Mouse (Mus musculus) ovary, postnatal 36 days (tissue): Measurements from ENCODE around the gene Kcnq1.

Experiments used
- DNase-seq: peaks from one replicate; pipeline ENCODE4 v3.0.0; 2022; ENCODE audit warnings: low spot score, mixed read lengths

Gene Kcnq1

DNA sequence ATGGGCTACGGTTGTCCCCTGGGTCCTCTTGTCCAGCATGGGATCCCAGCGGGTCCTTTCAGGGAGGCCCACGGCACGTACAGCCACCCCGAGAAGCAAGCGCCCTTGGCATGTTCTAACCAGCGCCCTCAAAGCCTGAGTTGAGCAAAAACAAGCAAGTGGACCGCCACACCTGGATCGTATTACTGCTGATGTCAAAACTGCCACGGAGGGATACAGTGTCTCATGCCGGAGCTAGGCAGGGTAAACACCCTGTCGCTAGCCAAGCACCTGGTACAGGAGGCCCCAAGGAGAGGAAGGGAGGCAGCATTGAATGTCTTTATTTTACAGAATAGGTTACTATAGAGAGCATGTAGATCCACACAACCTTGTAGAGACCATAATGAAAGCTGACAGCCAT lies 310.2 kb downstream of the Kcnq1 start:
- no peak for DNase-seq

DNA sequence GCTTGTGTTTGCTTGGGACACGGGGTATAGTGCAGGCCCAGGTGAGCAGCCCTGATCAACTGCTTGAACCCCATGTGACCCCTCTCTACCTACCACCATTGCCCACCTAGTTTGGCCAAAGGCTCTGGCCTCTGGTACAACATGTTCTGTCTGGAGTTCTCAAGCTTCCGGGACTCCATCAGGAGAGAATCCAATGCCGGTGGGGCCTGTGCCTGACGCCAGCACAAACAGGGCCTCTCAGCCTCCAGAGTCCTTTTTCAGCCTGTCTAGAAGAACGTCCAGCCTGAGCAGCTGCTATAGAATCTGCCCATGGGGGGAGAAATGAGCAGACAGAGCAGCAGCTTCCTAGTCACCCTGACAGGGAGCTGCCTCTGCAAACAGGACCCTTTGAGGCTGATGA lies 311.7 kb downstream of the Kcnq1 start:
- no peak for DNase-seq

DNA sequence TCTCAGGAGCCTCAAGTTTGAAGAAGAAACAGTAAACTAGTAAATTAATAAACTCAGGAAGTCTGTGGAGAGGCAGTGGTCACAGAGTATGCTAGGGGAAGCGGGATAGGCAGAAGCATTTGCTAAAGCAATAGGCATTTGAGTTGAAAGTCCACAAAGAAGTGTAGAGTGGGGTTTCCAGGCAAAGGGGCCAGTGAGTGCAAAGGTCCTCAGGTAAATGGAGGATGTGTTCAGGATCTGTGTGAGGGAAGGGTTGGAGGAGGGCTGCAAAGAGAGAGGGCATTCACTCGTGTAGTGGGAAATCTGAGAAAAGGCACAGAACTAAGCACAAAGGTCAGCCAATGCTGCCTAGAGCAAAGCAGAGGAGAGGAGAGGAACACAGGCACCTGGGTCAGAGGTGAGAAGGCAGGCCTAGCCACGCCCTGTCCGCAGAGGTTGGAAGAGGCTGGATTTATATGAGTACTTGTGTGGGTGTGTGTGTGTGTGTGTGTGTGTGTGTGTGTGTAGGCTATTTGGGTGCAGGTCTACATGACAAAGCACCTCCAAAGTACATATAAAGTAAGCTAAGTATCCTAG lies 313.5 kb downstream of the Kcnq1 start:
- DNase-seq, result no peak

DNA sequence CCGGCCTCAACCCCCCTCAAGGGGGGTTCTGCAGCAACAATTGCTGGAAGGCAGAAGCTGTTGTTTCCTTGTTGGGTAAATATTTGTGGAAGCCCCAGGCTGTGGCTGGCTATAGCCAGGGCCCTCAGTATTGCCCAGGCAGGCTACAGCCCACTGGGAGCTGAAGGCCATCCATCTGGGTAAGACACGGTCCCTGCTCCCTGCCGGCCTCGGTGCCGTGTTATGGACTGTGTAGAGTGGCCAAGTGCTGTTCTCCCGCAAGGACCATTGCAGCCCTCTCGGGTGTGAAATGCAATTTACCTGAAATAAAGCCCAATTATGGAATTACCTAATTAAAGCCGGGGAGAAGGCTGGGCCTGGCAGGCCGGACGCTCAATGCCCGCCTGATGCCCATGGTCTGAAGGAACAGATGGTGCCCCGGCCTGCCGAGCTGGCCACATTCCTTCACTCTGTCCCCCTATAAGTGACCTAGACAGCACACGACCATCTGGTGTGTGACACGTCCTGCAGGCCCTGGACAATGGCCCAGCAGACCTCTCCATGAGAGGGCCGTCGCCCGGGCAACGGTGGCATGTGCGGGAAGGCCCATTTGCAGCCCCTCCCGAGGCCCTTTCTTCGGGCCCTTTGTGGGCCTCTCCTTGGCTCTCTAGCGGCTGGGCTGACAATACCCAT lies 322.1 kb downstream of the Kcnq1 start:
- no peak for DNase-seq

DNA sequence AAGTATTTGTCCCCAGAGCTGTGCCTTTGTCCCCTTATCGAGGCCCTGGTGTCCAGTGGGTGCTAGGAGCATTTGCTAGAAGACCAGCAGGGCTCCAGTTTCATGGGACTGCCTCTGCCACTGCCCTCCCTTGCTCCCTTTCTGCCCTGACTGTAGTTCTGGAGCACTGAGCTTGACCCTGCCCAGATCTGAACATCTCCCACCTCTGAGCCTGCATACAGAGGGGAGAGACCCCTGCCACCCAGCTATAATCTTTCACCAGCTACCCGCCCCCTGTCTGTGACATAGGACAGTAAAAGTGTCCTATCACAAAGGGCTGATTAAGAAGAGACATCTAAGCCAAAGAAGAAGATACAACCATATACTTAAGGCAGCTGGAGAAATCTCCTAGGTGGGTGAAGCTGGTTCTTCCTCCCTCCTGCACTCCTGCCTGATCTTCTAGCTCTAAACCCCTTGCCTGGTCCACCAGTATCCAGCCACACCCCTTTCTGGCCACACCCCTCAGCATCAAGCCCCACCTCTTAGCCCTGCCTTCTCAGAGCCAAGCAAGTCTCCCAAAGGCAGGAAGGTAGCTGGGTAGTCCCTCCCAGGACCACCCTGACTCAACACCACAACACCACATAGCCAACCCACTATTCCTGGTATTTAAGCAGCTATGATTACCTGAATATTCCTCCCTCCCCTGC lies 322.8 kb downstream of the Kcnq1 start:
- no peak for DNase-seq

DNA sequence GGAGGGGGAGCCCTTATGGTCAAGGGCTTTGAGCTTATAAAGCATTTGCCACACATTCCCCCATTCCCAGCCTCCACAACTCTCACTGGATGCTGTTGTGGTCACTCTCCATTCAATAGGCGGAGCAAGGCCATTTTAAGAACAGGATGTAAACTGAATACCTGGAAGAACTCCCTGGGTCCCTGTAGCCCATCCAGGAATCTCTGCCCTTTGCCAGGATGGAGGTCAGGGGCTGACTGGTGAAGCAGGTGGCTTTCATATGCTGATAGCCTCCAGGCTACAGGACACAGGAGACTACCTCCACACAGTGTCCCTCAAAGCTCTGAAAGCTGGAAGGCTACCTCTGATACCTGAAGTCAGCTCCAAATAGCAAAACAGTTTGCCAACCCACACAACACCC lies 326.5 kb downstream of the Kcnq1 start:
- no peak for DNase-seq

DNA sequence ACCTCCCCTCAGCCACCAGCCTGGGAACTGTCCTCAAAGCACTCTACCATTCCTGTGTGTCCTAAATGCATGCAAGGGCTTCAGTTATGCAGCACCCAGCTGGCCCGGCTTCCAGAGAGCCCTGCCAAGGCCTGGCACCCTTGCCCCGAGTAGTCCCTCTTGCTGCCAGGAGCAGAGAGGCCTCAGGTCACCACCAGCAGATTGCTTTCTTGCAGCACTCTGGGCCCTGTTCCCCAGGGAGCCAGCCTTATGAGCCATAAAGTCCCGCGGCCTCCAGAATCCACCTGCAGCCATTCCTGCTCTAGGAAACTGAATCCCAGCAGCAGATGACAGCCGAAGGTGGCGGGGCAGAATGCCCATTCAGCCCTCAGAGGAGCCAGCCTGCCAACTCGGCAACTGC lies 327.2 kb downstream of the Kcnq1 start:
- peak; percentile 30 for DNase-seq

DNA sequence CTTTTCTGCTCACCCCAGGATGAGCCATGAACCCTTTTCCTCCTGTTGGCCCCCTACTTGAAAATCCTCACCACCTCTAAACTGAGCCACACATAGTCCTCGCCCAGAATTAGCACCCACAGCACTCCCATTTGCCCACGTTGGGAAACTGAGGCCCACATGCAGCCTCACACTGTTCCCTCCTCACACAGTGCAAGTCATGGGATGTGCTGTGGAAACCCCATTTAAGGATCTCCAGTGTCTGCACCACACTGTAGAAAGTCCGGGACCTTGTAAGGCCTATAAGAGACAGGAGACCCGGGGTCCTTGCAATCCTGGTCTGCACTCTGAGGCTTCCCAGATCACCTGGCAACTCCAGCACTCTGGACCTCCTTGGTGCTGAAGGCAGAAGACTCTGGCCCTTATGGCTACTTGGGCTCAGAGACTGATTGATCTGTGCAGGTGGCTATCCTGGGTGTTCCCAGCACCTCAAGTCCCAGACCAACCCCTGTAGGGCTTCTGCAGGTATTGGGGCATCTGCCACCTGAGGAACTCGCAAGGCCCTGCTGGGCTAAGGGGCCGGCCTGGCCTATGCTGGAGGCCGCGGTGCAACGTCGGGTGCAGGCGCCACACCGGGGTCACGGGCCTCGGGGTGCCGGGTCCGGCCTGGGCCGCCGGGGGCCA lies 331.2 kb downstream of the Kcnq1 start:
- no peak for DNase-seq

DNA sequence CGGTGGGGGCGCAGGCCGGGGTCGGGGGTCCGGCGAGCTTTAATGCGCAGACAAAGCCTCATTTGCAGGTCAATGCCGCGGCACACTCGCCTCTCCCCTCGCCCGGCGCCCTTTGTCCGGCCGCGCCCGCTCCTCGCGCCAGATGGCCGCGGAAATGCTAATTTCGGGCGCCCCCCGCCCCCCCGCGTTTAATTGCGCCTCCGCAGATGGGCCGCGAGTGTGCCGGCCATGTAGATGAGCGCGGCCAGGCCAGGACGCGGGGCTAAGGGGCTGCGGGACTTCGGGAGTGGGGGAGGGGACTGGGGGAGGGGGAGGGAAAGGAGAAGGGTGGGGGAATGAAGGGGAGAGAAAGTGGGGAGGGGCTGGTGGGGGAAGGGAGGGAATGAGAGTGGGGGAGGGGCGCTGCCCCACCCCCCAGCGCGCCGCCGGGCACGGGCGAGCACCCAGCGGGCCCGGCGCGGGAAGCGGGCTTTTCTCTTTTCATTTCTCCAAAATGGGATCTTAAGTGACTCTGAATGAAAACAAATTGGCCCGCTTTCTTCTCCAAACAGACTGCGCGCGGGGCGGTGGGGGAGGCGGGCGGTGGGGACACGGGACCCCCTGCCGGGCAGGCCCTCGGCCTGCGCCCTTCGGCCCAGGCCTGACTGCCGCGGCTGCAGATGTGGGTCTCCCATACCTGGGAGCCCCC lies 331.9 kb downstream of the Kcnq1 start:
- peak; percentile 15 for DNase-seq

DNA sequence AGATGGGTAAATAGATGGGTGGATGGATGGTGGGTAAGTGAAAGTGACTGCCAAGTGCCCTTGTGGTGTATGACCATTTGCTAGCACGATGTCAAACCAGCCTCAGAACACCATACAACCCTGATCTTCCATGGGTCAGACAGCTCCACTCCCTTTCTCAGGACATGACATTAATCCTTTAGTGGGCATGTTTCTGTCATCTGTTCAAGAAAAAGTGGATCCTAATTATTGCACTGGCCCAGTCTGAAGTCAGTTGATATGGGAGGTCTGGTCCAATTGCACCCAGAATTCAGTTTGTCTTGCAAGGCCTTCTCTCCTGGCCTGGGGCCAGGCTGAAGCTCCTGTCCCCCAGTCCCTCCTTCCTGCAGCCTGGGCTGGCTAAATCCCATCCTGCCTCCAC lies 332.8 kb downstream of the Kcnq1 start:
- DNase-seq, result no peak

DNA sequence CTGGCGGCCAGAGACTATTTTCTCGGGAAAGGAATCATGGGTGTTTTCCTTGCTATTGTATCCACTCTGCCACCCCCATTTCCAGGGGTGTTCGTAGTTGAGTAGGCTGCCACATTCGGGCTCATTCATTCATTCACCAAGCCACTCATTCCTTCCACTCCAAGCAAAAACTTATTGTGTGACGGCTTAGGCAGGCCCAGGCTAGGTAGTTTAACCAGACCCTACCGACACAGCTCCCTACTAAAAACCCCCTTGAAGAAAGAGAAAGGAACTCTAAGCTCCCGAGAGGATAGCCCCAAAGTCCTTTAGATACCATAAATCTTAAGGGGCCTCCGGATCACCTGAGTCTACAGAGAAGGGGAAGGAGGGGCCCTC lies 338.4 kb downstream of the Kcnq1 start:
- no peak for DNase-seq

DNA sequence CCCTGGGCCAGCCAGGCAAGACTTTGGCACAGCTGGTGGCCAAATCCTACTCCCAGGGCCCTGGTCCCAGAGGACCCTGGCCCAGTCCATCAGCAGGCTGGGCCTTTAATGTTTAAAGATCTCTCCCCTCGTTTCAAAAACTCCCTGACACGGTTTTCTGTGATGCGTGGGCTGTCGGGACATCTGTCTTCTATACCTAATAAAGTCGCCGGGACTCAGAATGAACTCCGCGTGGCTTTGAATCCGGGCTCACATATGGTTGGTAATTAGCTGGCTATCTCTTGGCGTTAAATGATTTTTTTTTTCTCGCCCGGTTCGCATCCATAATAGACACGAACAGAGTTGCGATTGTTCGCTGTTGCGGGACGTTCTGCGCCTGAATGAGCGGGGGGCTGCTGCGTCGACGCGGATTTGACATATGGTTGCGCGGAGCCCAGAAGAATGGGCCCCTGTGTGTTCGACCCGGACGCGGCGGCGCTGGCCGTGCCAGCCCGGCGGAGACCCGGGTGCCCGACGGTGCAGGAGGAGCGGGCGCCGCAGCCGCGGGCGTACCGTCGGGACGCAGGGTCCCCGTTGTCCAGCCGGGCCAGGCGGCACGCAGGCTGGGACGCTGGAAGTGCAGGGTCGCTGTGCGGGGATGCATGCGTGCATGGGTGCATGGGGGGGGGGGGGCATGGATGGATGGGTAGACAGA lies 338.9 kb downstream of the Kcnq1 start:
- DNase-seq, result no peak

DNA sequence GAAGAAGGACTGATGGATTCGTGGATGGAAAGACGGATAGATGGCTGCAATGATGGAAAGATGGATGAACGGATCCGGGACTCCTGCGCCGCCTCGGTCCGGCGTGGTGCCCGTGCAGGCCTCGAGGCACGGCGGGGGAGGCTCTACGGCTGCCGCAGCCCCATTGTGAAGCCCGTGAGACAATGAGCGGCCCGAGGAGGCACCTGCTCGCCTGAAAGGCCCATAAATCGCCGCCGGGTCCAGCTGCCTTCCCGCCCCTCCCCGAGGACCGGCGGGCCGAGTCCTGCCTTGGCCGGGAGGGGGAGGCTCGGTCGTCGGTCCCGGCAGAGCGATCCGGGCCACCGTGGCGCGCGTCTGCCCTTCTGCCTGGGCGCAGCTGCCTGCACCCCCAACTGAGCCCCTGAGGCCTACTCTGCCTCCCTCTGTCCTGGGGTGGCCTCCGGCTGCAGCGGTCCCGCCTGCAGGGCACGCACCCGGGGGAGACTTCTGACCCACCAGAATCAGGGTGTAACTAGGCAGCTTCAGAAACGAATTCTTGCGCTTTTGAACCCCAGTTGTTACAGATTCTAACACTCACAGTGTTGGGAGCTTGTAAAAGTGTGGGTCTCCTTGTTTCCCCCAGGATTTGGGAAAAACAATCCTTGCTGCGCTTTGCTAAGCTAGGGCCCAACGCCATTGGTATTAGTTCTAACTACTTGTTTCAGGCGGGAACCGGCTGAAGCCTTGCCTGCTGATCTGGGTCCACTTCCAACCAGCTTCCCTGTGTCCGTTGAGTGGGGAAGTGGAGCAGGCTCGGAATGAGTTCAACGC lies 339.7 kb downstream of the Kcnq1 start:
- peak; percentile 27 for DNase-seq

DNA sequence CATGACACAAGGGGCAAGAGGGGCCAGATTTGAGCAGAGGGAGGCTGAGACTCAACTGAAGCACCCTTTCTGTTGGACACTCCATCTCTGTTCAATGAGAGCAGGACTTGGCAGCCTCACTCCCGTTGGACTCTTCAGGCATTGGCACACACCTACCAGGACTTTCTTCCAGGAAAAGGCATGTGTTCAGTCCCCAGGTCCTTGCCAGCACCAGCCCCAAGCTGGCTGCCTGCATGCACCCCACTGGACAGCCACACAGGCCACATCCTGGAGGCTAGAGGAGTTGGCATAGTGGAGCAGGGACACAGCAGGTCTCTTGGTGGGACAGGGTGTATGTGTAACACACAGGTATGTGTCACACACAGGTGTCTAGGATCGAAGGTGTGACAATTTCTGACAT lies 341.0 kb downstream of the Kcnq1 start:
- DNase-seq, result no peak

DNA sequence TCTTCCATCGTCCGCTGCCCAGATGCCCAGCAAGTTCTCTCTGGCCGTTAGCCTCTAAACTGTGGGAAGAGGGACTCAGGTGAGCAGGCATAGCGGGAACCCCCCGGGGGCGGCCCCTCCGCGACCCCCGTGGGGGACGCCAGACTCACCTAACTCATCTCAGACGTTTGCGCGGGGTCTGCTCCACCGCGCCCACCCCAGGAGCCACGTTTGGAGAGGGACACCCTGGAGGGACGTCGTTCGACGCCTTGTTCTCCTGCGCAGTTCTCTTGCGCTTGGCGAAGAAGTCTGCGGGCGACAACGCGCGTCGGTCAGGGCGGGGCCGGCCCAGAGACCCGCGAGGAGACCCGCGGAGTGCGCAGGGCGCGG lies 352.8 kb downstream of the Kcnq1 start:
- no peak for DNase-seq

DNA sequence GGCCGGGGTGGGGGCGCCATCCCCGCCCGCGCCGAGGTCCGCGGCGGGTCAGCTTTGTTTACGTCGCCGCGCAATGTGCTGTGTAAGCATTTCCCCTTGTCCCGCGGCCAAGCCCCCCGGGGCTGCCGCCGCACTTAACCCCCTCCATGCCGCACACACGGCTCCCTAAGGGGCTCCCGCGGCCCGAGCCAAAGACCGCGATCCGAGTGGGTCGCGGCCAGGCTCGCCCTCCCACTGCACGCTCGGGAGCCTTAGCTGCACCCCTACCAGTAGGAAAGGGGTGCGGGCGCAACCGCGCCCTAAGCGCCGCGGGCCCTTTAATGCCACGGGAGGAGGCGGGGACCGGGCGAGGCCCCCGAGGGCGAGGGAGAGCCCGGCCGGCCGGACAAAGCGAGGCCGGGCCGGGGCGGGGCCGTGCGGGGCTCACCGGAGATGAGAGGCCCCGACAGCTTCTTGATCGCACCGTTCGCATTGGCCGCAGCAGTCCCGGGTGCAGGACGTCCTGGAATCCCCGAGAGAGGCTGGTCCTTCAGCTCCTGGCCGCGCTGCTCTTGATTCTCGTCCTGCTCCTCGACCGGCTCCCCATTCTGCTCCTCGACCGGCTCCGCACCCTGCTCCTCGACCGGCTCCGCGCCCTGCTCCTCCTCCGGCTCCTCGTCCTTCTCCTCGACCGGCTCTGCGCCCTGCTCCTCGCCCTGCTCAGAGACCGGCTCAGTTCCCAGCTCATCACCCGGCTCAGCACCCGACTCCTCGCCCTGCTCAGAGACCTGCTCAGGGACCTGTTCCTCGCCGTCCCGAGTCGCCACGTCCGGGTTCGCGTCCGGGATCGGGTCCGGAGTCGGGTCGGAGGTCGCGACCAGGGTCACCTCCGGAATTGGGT lies 353.4 kb downstream of the Kcnq1 start:
- peak; percentile 46 for DNase-seq

DNA sequence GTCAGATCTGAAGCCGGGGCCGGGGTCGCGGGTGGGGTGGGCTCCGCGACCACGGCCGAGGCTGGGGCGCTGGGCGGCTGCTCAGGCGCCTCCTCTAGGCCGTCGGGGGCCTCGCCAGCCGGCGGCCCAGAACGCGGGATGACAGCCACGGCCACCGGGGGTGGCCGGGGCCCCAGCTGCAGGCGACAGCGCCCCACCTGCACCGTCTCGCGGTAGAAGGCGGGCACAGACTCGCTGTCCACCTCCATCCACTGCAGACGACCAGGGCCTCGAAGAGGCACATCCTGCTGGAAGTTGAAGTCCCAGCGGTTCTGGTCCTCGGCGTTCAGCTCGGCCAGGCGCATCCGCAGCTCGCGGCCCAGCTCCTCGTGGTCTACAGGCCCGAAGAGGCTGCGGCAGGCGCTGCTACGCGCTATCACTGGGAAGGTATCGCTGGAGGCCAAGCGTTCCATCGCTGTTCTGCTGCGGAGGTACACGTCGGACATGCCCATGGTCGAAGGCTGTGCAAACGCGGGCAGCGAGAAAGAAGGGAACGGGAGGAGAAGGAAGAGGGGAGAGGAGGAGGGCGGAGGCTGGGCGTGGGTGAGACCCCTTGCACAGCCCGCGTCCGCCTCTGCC lies 354.2 kb downstream of the Kcnq1 start:
- DNase-seq, result no peak

DNA sequence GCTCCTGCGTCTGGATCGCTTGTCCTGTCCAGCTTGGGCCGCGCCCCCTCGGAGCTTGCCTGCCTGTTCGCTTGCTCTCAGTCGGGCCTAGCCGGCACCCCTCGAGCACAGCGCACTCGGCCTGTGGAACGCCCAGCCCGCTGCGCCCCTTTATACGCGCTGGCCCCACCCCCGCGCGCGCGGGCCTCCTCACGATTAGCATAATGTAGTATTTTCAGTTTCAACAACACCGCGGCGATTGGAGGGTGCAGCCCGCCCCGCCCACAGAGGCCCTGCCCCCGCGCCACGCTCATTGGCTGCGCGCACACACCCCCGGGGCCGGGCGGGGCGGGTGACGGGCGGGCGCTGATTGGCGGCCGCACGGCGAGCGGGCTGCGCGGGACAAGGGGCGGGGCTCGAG lies 354.7 kb downstream of the Kcnq1 start, which contains the start of gene Cdkn1c:
Cdkn1c (minus strand) TSS at position 177 of the 400 bp plus-strand sequence.
- DNase-seq, result peak; percentile 88

DNA sequence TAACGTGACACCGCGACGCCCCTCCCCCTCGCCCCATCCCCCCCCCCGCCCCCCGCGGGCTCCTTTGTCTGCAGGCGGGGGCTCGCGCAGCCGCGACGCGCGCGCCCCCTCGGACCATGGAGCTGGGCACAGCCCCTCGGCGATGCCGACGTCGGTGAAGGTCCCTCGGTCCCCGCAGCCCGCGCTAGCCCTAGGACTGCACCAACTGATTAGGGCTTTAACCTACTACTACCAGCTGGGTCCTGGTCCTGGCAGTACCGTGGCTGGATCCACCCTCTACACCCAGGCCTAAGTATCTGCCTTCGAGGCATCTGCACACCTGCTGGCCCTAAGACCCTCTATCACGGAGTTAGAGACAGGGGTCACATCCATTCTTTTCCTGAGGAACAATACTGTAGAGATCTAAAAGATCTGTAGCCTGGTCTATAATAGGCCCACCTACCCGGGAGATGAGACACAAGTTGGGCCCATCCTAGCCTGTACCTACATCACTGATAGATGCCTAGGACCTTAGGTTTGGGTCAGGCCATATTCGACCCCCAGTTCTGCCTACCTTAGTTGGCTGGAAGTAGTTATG lies 355.2 kb downstream of the Kcnq1 start:
- no peak for DNase-seq
